Mouse (Mus musculus) C2C12 (cell line): Measurements from ENCODE around the gene Cyp2d26. TPM values are rescaled to one million over a fixed set of nuclear protein-coding genes. Genes with fewer than 3 reads are reported as not detected.
"Not testable (repeated sequence)": the region's sequence is repeated elsewhere in the genome, so short reads cannot be mapped to it uniquely, and the experiment has no call there.

Experiments
- H3K27me3 ChIP-seq: one replicate; pipeline ENCODE4 v1.6.1; 2011; ENCODE audit not compliant: control insufficient read depth, insufficient read depth, insufficient read length
- H3K36me3 ChIP-seq: one replicate; pipeline ENCODE4 v1.6.1; 2011; ENCODE audit not compliant: control insufficient read depth, insufficient read depth
- H3K4me3 ChIP-seq: one replicate; pipeline ENCODE4 v1.5.1; 2011; ENCODE audit warnings: mild to moderate bottlenecking, control low read depth; ENCODE audit not compliant: poor library complexity, insufficient read depth, severe bottlenecking
- H3K79me2 ChIP-seq: one replicate; pipeline ENCODE4 v1.6.1; 2011; ENCODE audit not compliant: control insufficient read depth, insufficient read depth
- H3K79me3 ChIP-seq: one replicate; pipeline ENCODE4 v1.6.1; 2011; ENCODE audit warnings: low read depth, control low read depth
- H3ac ChIP-seq: one replicate; pipeline ENCODE3; 2011; ENCODE audit warnings: low read depth; ENCODE audit not compliant: control insufficient read depth, insufficient read length
- CEBPB ChIP-seq: IDR thresholded peaks from one replicate; pipeline ENCODE4 v1.6.1; 2011; ENCODE audit warnings: low read depth, mild to moderate bottlenecking, control low read depth, moderate library complexity
- CTCF ChIP-seq: IDR thresholded peaks from one replicate; pipeline ENCODE4 v1.5.1; 2011; ENCODE audit not compliant: control insufficient read depth, insufficient read depth, insufficient read length
- FOSL1 ChIP-seq: IDR thresholded peaks from one replicate; pipeline ENCODE4 v1.8.0; 2011; ENCODE audit warnings: mild to moderate bottlenecking, low read length; ENCODE audit not compliant: poor library complexity, insufficient read depth, severe bottlenecking
- MAX ChIP-seq: IDR thresholded peaks from one replicate; pipeline ENCODE4 v1.6.1; 2011; ENCODE audit warnings: mild to moderate bottlenecking, control low read depth
- MYOD1 ChIP-seq: IDR thresholded peaks from one replicate; pipeline ENCODE4 v1.6.1; 2011; ENCODE audit warnings: low read depth; ENCODE audit not compliant: control insufficient read depth, insufficient read length
- MYOG ChIP-seq: IDR thresholded peaks from one replicate; pipeline ENCODE4 v1.6.1; 2011; ENCODE audit not compliant: control insufficient read depth, insufficient read length; ENCODE audit errors: extremely low read depth
- USF1 ChIP-seq: IDR thresholded peaks from one replicate; pipeline ENCODE4 v1.6.1; 2011; ENCODE audit warnings: low read depth, mild to moderate bottlenecking, control low read depth, moderate library complexity
- microRNA-seq: library from miRNA; unstranded; fragments of <30 nt; microRNA quantifications from one replicate; pipeline ENCODE4, GENCODE M21; 2019; ENCODE audit warnings: borderline microRNAs expressed
- polyA plus RNA-seq: library from polyadenylated mRNA; unstranded; fragments of >200 nt; fragmentation: generic; extraction: Trizol; gene quantifications from one replicate; pipeline ENCODE4 v1.2.1, GENCODE M21; 2012; ENCODE audit warnings: missing spikeins

The Cyp2d26 gene
- polyA plus RNA-seq, 1 experiment = not detected

DNA sequence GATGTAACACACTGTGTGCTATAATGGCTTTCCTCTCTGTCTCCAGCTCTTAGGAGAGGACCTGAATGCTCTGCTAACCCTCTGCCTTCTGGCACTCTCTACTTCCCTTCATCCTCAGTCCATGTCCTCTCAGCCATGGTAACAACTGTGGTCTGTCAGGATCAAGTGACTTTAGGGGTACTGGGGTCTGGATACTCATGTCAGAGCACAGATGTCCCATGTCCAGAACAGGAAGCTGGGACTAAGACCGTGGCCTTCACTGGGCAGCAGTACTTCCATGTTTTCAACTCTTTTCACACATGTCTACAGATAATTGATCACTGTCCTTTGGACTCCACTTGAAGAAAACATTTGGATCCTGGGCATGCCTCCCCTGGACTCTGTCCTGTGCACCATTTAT, 10.3 kb downstream of the Cyp2d26 start:
- TF ChIP-seq MAX (no peak), MYOG (no peak), CEBPB (no peak), MYOD1 (no peak), FOSL1 (no peak), USF1 (no peak)
- Histone ChIP-seq H3K36me3 (no peaks in the 10 kb centered on the region), H3K79me2 (no peaks in the 10 kb centered on the region), H3ac (no peak overlapping the region), H3K4me3 (no peak overlapping the region), H3K79me3 (no peaks in the 10 kb centered on the region), H3K27me3 (no peaks in the 10 kb centered on the region)

DNA sequence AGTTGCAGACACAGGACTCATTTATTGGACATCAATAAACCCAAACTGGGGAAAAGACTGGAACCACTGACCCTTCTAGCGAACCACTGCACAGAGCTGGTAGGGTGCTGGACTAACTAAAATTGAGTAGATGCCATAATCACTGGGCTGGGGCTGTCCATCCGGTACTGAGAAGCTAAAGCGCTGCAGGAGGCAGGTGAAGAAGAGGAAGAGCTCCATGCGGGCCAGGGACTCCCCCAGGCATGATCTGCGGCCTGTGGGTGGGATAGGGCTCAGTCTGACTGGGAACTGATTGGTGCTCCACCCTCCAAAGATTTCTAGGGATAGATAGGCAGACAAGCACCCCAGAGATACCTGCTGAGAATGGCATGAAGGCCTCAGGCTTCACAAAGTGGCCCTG, 16.2 kb downstream of the Cyp2d26 start:
- H3K36me3 ChIP-seq, H3K4me3 ChIP-seq, H3ac ChIP-seq, H3K79me3 ChIP-seq, H3K27me3 ChIP-seq, H3K79me2 ChIP-seq: not testable (repeated sequence)

DNA sequence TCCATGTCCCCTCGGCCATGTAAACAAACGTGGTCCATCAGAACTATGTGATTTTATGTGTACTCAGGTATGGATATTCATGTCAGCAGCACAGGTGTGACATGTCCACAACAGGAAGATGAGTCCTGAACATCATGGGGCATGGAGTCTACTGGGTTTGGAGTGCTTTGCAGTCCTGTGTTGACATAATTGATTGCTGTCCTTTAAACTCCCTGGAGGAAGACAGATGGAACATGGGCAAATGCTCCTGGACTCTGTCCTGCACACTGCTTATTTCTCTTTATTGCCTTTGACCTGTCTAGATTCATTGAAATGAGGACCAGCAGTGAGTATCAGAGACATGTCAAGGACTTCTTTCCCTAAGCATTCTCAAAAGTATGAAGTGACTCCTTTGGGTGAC, 28.2 kb downstream of the Cyp2d26 start:
- no peak for TF ChIP-seq MYOG
- no peak for TF ChIP-seq MYOD1
- no peak for TF ChIP-seq CEBPB
- no peak for TF ChIP-seq USF1
- no peak for TF ChIP-seq CTCF
- no peak for TF ChIP-seq MAX
- no peak for TF ChIP-seq FOSL1
- no peak overlapping the region for H3ac ChIP-seq
- no peaks in the 10 kb centered on the region for H3K79me3 ChIP-seq
- H3K79me2 ChIP-seq = no peaks in the 10 kb centered on the region
- H3K4me3 ChIP-seq = no peak overlapping the region
- peaks cover 7% of the 10 kb centered on the region for H3K27me3 ChIP-seq
- H3K36me3 ChIP-seq = no peaks in the 10 kb centered on the region

DNA sequence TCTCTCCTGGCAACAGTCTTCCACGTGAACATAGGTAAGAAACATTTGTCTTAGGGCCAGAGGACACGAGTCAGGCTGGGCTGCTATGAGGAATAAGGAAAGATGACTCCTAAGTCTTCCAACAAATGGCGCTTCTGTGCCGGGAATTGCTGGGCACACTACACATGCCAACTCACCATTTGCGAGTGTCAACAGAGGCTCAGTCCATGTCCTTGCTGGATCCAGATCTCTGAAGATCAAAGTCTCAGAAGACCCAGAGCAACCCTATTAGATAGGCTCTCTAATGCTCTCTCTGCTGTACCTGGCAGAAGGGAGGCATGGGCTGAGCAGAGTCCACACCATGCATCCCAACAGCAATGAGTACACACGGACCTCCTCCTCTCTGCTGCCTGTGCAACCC, 29.2 kb downstream of the Cyp2d26 start:
- no peak for TF ChIP-seq FOSL1
- TF ChIP-seq MYOG = no peak
- no peak for TF ChIP-seq USF1
- TF ChIP-seq CEBPB = no peak
- no peak for TF ChIP-seq MYOD1
- Histone ChIP-seq H3K36me3 (no peaks in the 10 kb centered on the region), H3ac (no peak overlapping the region), H3K4me3 (no peak overlapping the region), H3K79me2 (no peaks in the 10 kb centered on the region), H3K27me3 (peaks cover 7% of the 10 kb centered on the region), H3K79me3 (no peaks in the 10 kb centered on the region)

DNA sequence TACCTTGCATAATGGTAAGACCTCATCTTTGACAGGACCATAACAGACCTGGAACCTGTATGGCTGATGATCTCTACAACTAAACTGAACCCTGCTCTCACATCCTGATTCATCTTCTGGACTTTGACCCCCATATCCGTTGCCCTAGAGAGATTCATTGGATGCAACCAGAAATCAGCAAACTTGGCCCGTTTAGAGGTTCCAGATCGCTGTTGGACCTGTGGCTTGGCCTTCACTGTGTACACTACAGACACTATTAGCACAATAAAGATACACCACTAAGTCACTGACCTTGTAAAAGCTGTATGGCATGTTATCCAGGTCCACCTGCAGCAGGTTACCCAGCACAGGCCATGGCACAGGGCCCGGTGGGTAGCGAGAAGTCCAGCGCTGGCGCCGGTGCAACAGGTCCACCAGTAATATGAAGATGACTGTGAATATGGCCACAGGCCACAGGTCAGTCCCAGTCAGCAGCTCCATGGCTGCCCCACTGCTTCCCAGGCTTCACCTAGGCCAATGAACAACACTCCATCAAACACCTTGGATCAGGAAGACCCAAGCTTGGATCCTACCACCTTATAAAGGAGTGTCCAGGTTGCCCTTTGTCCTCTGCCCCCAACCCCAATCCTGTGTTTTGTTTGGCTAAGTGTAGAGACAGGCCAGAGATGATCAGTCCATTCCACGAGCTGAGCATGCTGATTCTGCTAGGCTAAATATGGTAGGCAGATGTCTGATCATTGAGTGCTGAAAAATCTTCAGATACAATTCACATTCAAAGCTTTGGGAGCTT, 30.3 kb downstream of the Cyp2d26 start, which contains the start of gene Cyp2d40:
Cyp2d40 (minus strand) TSS at position 553 of the 790 bp plus-strand sequence.
- peaks cover 7% of the 10 kb centered on the region for H3K27me3 ChIP-seq
- no peak for TF ChIP-seq CTCF
- no peak for TF ChIP-seq USF1
- TF ChIP-seq MAX = no peak
- H3K79me2 ChIP-seq = no peaks in the 10 kb centered on the region
- no peak within 1 kb of the TSS for H3K4me3 ChIP-seq
- no peaks in the 10 kb centered on the region for H3K36me3 ChIP-seq
- H3K79me3 ChIP-seq = no peaks in the 10 kb centered on the region
- no peak within 1 kb of the TSS for H3ac ChIP-seq

DNA sequence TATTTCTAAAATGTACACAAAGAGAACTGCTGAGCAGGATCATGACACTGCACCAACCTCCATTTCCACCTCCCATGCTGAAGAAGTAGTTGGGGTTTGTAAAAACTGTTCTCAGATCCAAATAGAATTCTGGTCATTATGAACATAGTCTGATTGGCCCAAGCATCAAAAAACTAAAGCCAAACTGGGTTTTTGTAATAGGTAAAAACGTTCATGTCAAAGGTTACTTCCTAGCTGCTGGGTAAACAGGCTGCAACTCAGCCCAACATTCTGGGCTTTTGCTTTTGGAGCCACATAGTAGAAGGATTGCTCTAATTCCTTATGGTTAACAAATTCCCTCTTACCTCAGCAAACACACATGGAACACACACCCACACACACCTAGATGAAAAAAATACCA, 46.0 kb downstream of the Cyp2d26 start:
- H3K36me3 ChIP-seq = no peaks in the 10 kb centered on the region
- no peaks in the 10 kb centered on the region for H3K79me2 ChIP-seq
- no peak overlapping the region for H3ac ChIP-seq
- no peaks in the 10 kb centered on the region for H3K27me3 ChIP-seq
- H3K79me3 ChIP-seq = no peaks in the 10 kb centered on the region
- no peak overlapping the region for H3K4me3 ChIP-seq
- TF ChIP-seq MYOD1 (no peak), CTCF (no peak), FOSL1 (no peak), MYOG (no peak), CEBPB (no peak), USF1 (no peak), MAX (no peak)

DNA sequence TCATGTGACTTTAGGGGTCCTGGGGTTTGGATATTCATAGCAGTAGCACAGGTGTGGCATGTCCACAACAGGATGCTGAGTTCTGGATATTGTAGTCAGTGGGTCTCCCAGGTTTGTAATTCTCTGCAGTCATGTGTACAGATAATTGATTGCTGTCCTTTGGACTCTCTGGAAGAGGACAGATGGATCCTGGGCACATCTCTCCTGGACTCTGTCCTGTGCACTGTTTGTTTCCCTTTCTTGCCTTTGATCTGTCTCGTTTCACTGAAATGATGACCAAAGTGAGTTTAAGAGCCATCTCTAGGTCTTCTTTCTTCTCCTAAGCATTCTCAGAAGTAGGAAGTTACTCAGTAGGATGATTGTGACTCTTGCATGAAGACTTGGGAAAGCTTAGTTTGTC, 46.6 kb downstream of the Cyp2d26 start:
- no peaks in the 10 kb centered on the region for H3K79me3 ChIP-seq
- no peaks in the 10 kb centered on the region for H3K79me2 ChIP-seq
- H3K27me3 ChIP-seq = no peaks in the 10 kb centered on the region
- no peak overlapping the region for H3K4me3 ChIP-seq
- no peak for TF ChIP-seq MYOG
- TF ChIP-seq FOSL1 = no peak
- TF ChIP-seq CEBPB = no peak
- no peak for TF ChIP-seq MAX
- no peak for TF ChIP-seq CTCF
- no peak for TF ChIP-seq USF1
- no peak overlapping the region for H3ac ChIP-seq
- no peaks in the 10 kb centered on the region for H3K36me3 ChIP-seq

Small RNAs within 50 kb of the gene (microRNA-seq; reads per million reads assigned to microRNA genes)
- gene Gm27618 = not detected

Other genes starting within 250 kb of the Cyp2d26 start
- gene Cyp2d12, start 239.2 kb downstream of the Cyp2d26 start, polyA plus RNA-seq = not detected
- not detected for gene Cyp2d34, start 173.3 kb downstream of the Cyp2d26 start, polyA plus RNA-seq
- gene Cyp2d40, start 30.1 kb downstream of the Cyp2d26 start, polyA plus RNA-seq = not detected
- 13.0 TPM for gene Tcf20, start 193.6 kb upstream of the Cyp2d26 start, polyA plus RNA-seq
- gene Nfam1, start 239.0 kb upstream of the Cyp2d26 start, polyA plus RNA-seq = 0.01 TPM